Mouse (Mus musculus): ENCODE results near the gene Cldn15.

- TF ChIP-seq POLR2A (IDR thresholded peaks at IDR 0.05; ENCODE audit: borderline replicate concordance, extremely low read depth, insufficient read depth, insufficient read length, poor library complexity, severe bottlenecking) (no peak), CTCF (IDR thresholded peaks at IDR 0.05; ENCODE audit: borderline replicate concordance, extremely low read depth, insufficient read depth, insufficient read length) (no peak)
These were observed 42.5 kb upstream of the Cldn15 start for GRCm38 (mm10) chr5:136923751-136924478.
